In genomic region chr17:34170877-34171498, GRCm38 (mm10) we compare ENCODE assay signal across 8 mouse cellular contexts. TPM values are rescaled to one million over a fixed set of nuclear protein-coding genes. Genes with fewer than 3 reads are reported as not detected.
DNase-seq lines count a peak whose midpoint lies in the region; ATAC-seq lines count a peak whose summit lies in the region.

No protein-coding gene starts in this region.

- intact Hi-C loops in heart, postnatal 25 days (cut with DNase I), result loop anchor here (1.0 to 5.0 kb wide), 4 partner anchors 33 to 181 kb away; partner anchors contain the start of gene Btnl2

- peak; percentile 96 for DNase-seq in heart, adult 11 months
- DNase-seq in heart, postnatal 25 days (ENCODE audit: low spot score), result no peak
- DNase-seq in adrenal gland, postnatal 14 days, result peak; percentile 88
- DNase-seq in embryo, embryonic 9.5 days (ENCODE audit: extremely low spot score), result peak; percentile 62
- peak; percentile 88 for DNase-seq in heart, postnatal 4 days
- DNase-seq in left cerebral cortex, adult 8-10 months (ENCODE audit: low spot score in 2 of 2), result peak; percentile 30 to 65
- DNase-seq in spleen, postnatal 14 days (ENCODE audit: low spot score in 2 of 2), result peak; percentile 60 to 81

- peak; percentile 83 for ATAC-seq in megakaryocyte, adult 5-6 weeks (ENCODE audit: poor library complexity, severe bottlenecking)

RNA-seq across cellular contexts. Expression of gene Tap1, which starts 16.4 kb away (rescaled TPM):
- 1 to 10 TPM; 3.9 to 5.5 TPM for total RNA-seq in heart, postnatal 25 days (2021)
- 11.1 and 20.4 TPM in 2 replicates for total RNA-seq in adrenal gland, postnatal 14 days (2021)
- total RNA-seq in heart, postnatal 4 days (2021), result 1 to 10 TPM; 4.8 to 5.4 TPM
- 1 to 10 TPM; 3.0 to 8.6 (median 4.6) TPM for total RNA-seq in left cerebral cortex, adult 8-10 months (2022)
- total RNA-seq in megakaryocyte, adult 5-6 weeks (2015), result 43.4 and 46.2 TPM in 2 replicates
- total RNA-seq in megakaryocyte, adult 5-6 weeks (2017), result 96.5 and 101 TPM in 2 replicates

RNA-seq across cellular contexts. Expression of gene Psmb9, which starts 16.6 kb away (rescaled TPM):
- total RNA-seq in heart, postnatal 25 days (2021), result 1 to 10 TPM; 5.4 to 8.5 TPM
- total RNA-seq in adrenal gland, postnatal 14 days (2021), result 6.9 and 12.2 TPM in 2 replicates
- total RNA-seq in heart, postnatal 4 days (2021), result 1 to 10 TPM; 2.5 to 3.8 TPM
- 1 to 10 TPM; 2.6 to 3.2 (median 3.0) TPM for total RNA-seq in left cerebral cortex, adult 8-10 months (2022)
- total RNA-seq in megakaryocyte, adult 5-6 weeks (2015), result 142 and 149 TPM in 2 replicates
- 78.7 and 125 TPM in 2 replicates for total RNA-seq in megakaryocyte, adult 5-6 weeks (2017)

RNA-seq across cellular contexts. Expression of gene H2-DMb1, which starts 18.1 kb away (rescaled TPM):
- 1 to 10 TPM; 1.1 to 1.3 TPM for total RNA-seq in heart, postnatal 25 days (2021)
- total RNA-seq in adrenal gland, postnatal 14 days (2021), result 3.6 and 8.3 TPM in 2 replicates
- under 1 TPM; 0.26 to 0.68 TPM for total RNA-seq in heart, postnatal 4 days (2021)
- 1 to 10 TPM; 2.2 to 7.1 (median 3.5) TPM for total RNA-seq in left cerebral cortex, adult 8-10 months (2022)
- total RNA-seq in megakaryocyte, adult 5-6 weeks (2015), result 105 and 109 TPM in 2 replicates
- 110 and 132 TPM in 2 replicates for total RNA-seq in megakaryocyte, adult 5-6 weeks (2017)

RNA-seq across cellular contexts. Expression of gene Psmb8, which starts 26.5 kb away (rescaled TPM):
- total RNA-seq in heart, postnatal 25 days (2021), result 10 to 100 TPM in 1 of 2 experiments, 1 to 10 TPM in 1; 9.7 to 11.8 TPM
- total RNA-seq in adrenal gland, postnatal 14 days (2021), result 21.0 and 33.6 TPM in 2 replicates
- 1 to 10 TPM; 3.7 to 7.0 TPM for total RNA-seq in heart, postnatal 4 days (2021)
- 10 to 100 TPM in 1 of 4 experiments, 1 to 10 TPM in 3; 4.0 to 12.1 (median 7.1) TPM for total RNA-seq in left cerebral cortex, adult 8-10 months (2022)
- 230 and 263 TPM in 2 replicates for total RNA-seq in megakaryocyte, adult 5-6 weeks (2015)
- 339 and 455 TPM in 2 replicates for total RNA-seq in megakaryocyte, adult 5-6 weeks (2017)

RNA-seq across cellular contexts. Expression of gene H2-DMb2, which starts 27.9 kb away (rescaled TPM):
- 1 to 10 TPM in 1 of 2 experiments, under 1 TPM in 1; 0.91 to 1.6 TPM for total RNA-seq in heart, postnatal 25 days (2021)
- total RNA-seq in adrenal gland, postnatal 14 days (2021), result 2.7 and 17.0 TPM in 2 replicates
- under 1 TPM; 0.55 to 0.72 TPM for total RNA-seq in heart, postnatal 4 days (2021)
- 1 to 10 TPM in 3 of 4 experiments, under 1 TPM in 1; 0.84 to 3.5 (median 2.0) TPM for total RNA-seq in left cerebral cortex, adult 8-10 months (2022)
- 8.9 and 9.6 TPM in 2 replicates for total RNA-seq in megakaryocyte, adult 5-6 weeks (2015)
- 12.4 and 18.3 TPM in 2 replicates for total RNA-seq in megakaryocyte, adult 5-6 weeks (2017)

Comparison
In these comparisons a context has a peak if more than half of its experiments do, and no peak if none do; other contexts are left out.
1. RNA of gene H2-DMb1, which starts 18.1 kb away (total RNA-seq): 105 to 132 TPM in megakaryocyte, adult 5-6 weeks; 2.2 to 7.1 TPM in left cerebral cortex, adult 8-10 months, 3.6 to 8.3 TPM in adrenal gland, postnatal 14 days, 1.1 to 1.3 TPM in heart, postnatal 25 days and 0.26 to 0.68 TPM in heart, postnatal 4 days; every median in the first group is over 10 times any median in the second.